Mouse (Mus musculus): ENCODE data around the gene Las1l.

DNA sequence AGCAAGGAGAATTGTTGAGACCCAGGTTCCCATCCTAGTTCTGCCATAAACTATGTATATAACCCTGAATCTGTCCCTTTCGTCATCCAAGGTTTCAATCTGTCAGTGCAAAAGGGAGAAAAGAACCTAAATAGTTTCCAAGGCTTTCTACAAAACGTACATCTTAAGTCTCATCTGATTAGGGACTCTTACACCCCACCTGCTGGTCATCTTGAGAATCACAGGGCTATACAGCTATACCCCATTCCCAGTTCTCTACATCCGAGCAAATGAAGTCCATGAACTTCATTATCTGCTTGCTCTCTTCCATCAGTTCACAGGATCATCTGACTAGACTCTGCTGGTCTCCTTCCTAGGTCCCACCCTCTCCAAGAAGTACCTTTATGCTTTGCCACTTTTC lies 6.0 kb downstream of the Las1l start:
- TF ChIP-seq CTCF (IDR thresholded peaks at IDR 0.05; ENCODE audit: borderline replicate concordance, extremely low read depth, insufficient read depth, insufficient read length) (peak; percentile 50; the same call in 1 of the 2 replicates), POLR2A (IDR thresholded peaks at IDR 0.05; ENCODE audit: borderline replicate concordance, extremely low read depth, insufficient read depth, insufficient read length, poor library complexity, severe bottlenecking) (no peak)

Measured in brain, embryonic 14.5 days (tissue).